Mouse (Mus musculus) thymus, adult 2 months (tissue): Measurements from ENCODE around the gene Nbl1. TPM values are rescaled to one million over a fixed set of nuclear protein-coding genes. Genes with fewer than 3 reads are reported as not detected.

Experiments used
- DNase-seq: peaks from one replicate; pipeline ENCODE4 v3.0.0; 2021
- H3K27ac ChIP-seq: fragments of 200-500 bp; 2 replicates; pipeline ENCODE4 v1.5.1; 2012; ENCODE audit warnings: low read length, control low read depth; ENCODE audit not compliant: control insufficient read depth, insufficient read depth
- H3K27me3 ChIP-seq: fragments of 200-500 bp; 2 replicates; pipeline ENCODE4 v1.6.1; 2012; ENCODE audit warnings: mild to moderate bottlenecking, low read length, moderate library complexity, mixed read lengths; ENCODE audit not compliant: control insufficient read depth, insufficient read depth
- H3K36me3 ChIP-seq: fragments of 200-500 bp; 2 replicates; pipeline ENCODE4 v1.6.1; 2012; ENCODE audit warnings: mild to moderate bottlenecking, low read length, moderate library complexity; ENCODE audit not compliant: control insufficient read depth, insufficient read depth
- H3K4me1 ChIP-seq: fragments of 200-500 bp; replicated peaks from 2 replicates; pipeline ENCODE4 v1.6.1; 2012; ENCODE audit warnings: low read length; ENCODE audit not compliant: control insufficient read depth, insufficient read depth
- H3K4me3 ChIP-seq: fragments of 200-500 bp; 2 replicates; pipeline ENCODE4 v1.5.1; 2012; ENCODE audit warnings: mild to moderate bottlenecking, low read length, control low read depth, moderate library complexity; ENCODE audit not compliant: control insufficient read depth, insufficient read depth
- CTCF ChIP-seq: fragments of 200-500 bp; IDR thresholded peaks from 2 replicates; pipeline ENCODE4 v1.5.1; 2012; ENCODE audit warnings: mild to moderate bottlenecking, control low read depth, low read length, moderate library complexity, borderline replicate concordance; ENCODE audit not compliant: control insufficient read depth, poor library complexity, insufficient read depth; ENCODE audit errors: extremely low read depth
- POLR2A ChIP-seq: fragments of 200-500 bp; IDR thresholded peaks from 2 replicates; pipeline ENCODE4 v1.6.1; 2012; ENCODE audit warnings: mild to moderate bottlenecking, low read length, control low read depth, moderate library complexity; ENCODE audit not compliant: control insufficient read depth, poor library complexity, insufficient read depth; ENCODE audit errors: extremely low read depth
- WGBS: fragments of 180-500 bp; shearing (Covaris S2); methylation state at CpG from one replicate; pipeline ENCODE4 v1.1.7; 2018; 5-methylcytosine and 5-hydroxymethylcytosine counted together
- polyA plus RNA-seq: library from polyadenylated mRNA; depleted of rRNA; stranded (reverse); fragments of >200 nt; gene quantifications from 2 replicates; pipeline ENCODE4 v1.2.3, GENCODE M21; 2012

The Nbl1 gene
- polyA plus RNA-seq, 1 experiment: 35.7 TPM

DNA sequence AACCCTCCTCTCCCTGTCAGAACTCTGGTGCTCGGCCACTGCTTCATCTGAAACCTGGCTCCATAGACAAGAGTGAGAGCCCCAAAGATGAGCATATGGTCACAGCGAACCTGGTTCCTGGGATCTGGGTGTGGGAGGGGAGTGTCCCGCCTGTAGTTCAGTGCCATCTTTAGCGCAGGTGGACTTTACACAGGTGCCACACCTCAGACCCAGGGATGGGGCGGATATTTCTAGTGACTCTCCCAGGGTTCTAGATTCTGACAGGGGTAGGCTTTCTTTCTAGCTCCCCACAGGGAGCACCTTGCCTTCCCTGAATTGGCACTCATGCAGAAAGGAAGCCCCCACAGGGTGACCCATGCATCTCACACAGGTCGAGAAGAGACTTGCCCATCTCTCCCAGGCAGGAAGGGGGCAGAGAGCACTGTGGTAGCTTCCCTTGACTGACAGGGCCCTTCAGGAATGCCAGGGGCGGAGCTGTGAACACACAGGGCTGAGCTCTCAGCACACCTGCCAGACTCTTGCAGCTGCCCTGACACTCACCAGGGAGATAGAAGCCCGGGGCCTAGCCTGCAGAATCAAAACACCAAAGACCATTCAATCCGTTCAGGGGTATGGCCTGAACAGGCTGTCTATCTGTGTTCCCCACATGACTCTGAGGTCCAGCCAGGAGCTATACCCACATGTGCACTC is 3.7 kb downstream of the Nbl1 start:
- Histone ChIP-seq H3K36me3 (no peaks in the 10 kb centered on the region), H3K4me1 (no peaks in the 10 kb centered on the region), H3K27me3 (peaks cover 6% of the 10 kb centered on the region; the same call in 1 of the 2 replicates), H3K27ac (no peak overlapping the region), H3K4me3 (no peak overlapping the region)
- TF ChIP-seq POLR2A (no peak), CTCF (no peak)
- DNase-seq: no peak
- 82% methylated on average over 9 of the region's 9 CpGs for WGBS

DNA sequence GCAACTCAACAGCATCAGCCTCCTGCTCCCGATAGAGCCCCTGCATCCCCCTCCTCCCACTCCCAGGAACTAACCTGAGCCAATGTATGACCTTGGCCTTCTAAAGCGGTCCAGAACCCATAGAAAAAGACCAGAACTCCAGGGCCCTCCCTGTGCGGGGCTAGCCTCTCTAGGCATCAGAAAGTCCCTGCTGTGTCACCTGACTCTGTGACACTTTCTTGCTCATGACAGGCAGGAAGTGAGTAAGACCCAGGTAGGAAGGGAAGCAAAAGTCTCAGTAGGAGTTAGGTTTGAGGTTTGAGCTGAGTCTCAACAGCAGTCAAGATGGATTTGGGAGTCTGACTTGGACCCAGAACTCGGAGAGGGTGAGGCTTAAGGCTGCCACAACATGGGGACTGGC is 5.8 kb downstream of the Nbl1 start:
- no peak overlapping the region for H3K27ac ChIP-seq
- TF ChIP-seq POLR2A: no peak
- TF ChIP-seq CTCF: no peak
- H3K4me1 ChIP-seq: no peaks in the 10 kb centered on the region
- no peak overlapping the region for H3K4me3 ChIP-seq
- peaks cover 5% of the 10 kb centered on the region; the same call in 1 of the 2 replicates for H3K27me3 ChIP-seq
- 68% methylated on average over 4 of the region's 4 CpGs for WGBS
- DNase-seq: no peak
- no peaks in the 10 kb centered on the region for H3K36me3 ChIP-seq

DNA sequence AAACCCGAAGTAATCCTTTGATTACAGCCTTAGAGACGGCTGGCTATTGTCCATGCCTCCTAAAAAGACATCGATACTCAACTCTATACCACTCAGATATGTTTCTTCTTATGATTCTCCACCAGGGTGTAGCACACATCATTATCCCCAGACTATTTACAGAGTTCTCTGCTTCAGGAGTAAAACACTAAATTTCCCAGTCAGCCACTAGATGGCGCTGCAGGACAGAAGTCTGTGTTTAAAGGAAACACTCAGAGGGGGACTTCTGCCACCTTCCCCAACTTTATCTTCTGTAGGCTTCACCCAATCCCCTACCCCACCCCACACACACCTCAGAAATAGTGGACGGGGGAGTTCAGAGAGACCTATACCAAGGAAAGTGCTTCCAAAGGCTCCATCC is 6.8 kb downstream of the Nbl1 start:
- no peak for TF ChIP-seq POLR2A
- no peak for TF ChIP-seq CTCF
- 20% methylated on average over 5 of the region's 5 CpGs for WGBS
- Histone ChIP-seq H3K4me1 (no peaks in the 10 kb centered on the region), H3K36me3 (no peaks in the 10 kb centered on the region), H3K27me3 (no peaks in the 10 kb centered on the region; the same call in 1 of the 2 replicates), H3K27ac (no peak overlapping the region), H3K4me3 (no peak overlapping the region)
- DNase-seq: peak; percentile 81

DNA sequence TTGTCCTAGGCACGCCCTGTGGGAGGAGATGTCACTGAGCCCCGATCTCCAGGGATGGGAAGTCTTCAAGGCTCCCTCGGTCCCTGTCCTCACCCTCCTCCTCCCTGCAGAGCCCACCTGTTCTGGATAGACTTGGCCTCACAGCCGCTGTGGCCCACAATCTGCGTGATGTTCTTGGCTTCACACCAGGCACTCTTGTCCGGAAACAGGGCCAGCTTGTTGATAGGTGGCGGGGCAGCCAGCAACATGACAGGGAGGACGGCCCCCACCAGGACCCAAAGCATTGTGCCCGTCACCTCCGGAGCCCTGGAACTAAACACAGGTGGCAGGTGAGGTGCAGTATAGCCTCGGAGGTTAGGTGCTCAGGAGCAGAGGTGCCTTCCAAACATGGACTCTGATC is 7.5 kb downstream of the Nbl1 start:
- H3K27ac ChIP-seq: no peak overlapping the region
- H3K4me3 ChIP-seq: no peak overlapping the region
- no peaks in the 10 kb centered on the region for H3K4me1 ChIP-seq
- 74% methylated on average over 11 of the region's 11 CpGs for WGBS
- H3K36me3 ChIP-seq: no peaks in the 10 kb centered on the region
- DNase-seq: no peak
- TF ChIP-seq CTCF: no peak
- TF ChIP-seq POLR2A: no peak
- H3K27me3 ChIP-seq: no peaks in the 10 kb centered on the region

DNA sequence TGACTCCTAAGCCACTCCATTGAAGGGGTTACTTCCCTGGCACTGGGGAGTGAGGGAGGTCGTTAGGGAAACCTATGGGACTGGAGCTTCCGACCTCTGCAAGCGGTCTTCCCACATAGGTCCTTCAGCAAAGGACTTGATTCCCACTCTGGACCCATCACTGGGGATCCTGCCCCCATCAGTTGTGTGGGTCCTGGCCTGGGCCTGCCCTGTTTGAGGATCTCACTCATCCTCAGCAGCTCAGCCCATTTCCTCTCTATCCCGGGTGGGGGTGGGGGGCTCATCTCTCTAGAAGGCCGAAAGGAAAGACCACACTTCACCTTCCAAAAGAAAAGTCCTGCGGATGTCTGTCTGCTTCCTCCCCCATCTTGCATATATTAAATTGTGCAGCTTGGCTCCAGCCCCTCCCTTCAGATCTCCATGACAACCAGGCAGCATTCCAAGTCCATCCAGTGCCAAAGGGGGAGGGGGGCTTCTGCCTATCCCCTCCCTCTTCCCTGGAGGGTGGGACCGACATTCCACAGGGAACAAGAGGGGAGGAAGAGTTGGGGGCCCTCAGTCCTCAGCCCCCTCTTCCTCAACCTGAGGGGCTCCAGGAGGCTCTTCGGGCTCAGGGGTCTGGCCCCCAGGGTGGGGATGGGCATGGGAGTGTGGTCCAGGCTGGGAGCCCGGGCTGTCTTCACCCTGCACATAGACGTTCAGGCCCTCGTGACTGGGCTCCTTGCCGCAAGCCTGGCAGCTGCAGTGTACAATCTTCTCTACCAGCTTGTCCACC is 9.8 kb downstream of the Nbl1 start:
- no peak for TF ChIP-seq CTCF
- TF ChIP-seq POLR2A: no peak
- Histone ChIP-seq H3K4me3 (no peak overlapping the region), H3K27ac (no peak overlapping the region), H3K27me3 (no peaks in the 10 kb centered on the region), H3K4me1 (no peaks in the 10 kb centered on the region), H3K36me3 (no peaks in the 10 kb centered on the region)
- no peak for DNase-seq
- WGBS: 68% methylated on average over 12 of the region's 12 CpGs

DNA sequence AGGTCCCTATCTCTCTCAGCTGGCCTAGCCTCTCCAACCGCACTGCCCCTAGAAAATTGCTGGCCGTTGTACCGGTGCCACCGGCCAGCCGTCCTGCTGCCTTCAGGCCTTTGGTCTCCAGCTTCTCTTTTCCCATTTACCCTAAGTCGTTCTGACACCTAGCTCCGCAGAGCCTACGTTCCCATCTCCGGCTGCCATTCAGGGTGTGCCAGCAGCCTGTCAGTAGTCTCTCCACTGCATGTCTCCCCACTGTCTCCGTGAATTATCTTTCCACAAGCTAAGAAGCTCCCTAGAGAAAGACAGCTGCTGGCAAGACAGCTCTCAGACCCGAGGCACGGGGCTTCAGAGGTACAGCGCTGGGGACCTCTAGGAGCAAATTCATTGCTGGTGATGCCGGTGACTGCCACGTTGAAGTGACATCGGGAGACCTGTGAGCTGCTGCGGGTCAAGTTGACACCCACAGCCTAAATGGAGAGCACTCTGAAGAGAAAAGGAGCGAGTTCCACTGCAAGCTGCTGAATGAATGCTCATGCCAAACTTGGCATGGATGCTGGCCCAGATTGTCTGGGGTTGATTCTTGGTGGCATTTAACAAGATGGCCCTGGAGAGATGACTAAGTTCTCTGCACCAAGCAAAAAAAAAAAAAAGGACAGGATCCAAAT is 11.4 kb downstream of the Nbl1 start:
- WGBS: 82% methylated on average over 18 of the region's 18 CpGs
- no peaks in the 10 kb centered on the region for H3K4me1 ChIP-seq
- no peaks in the 10 kb centered on the region; the same call in 1 of the 2 replicates for H3K27me3 ChIP-seq
- no peaks in the 10 kb centered on the region for H3K36me3 ChIP-seq
- H3K4me3 ChIP-seq: no peak overlapping the region
- DNase-seq: no peak
- H3K27ac ChIP-seq: no peak overlapping the region
- TF ChIP-seq CTCF: no peak
- TF ChIP-seq POLR2A: no peak
